ENCODE assay signal across 15 mouse cellular contexts in genomic region chr8:49015200-49015599, GRCm38 (mm10).
DNase-seq lines count a peak whose midpoint lies in the region; ATAC-seq and TF ChIP-seq lines count a peak whose summit lies in the region.
"Had no signal": no experiment of that assay in that cellular context is flagged by ENCODE, and none has a peak within 500 bp of the region (broad histone marks: within the 10 kb centered on the region; RNA-seq: fewer than 3 reads in every experiment).

No protein-coding gene starts in this region.

- ATAC-seq in liver, embryonic 11.5 days (replicated peaks; ENCODE audit: low FRiP score): no peak
- peak; percentile 56; the same call in 1 of the 2 replicates for ATAC-seq in stomach, embryonic 16.5 days (ENCODE audit: insufficient read depth, low FRiP score)
- ATAC-seq in stomach, postnatal 0 days (ENCODE audit: low FRiP score, low TSS enrichment): no peak

- no peak overlapping the region for H3K4me2 ChIP-seq in liver, embryonic 11.5 days
- H3K4me2 ChIP-seq in stomach, embryonic 16.5 days (ENCODE audit: low read depth, low read length): no peak overlapping the region
- no peak overlapping the region for H3K4me2 ChIP-seq in stomach, postnatal 0 days (replicated peaks; ENCODE audit: low read depth)
- H3K4me2 ChIP-seq: embryonic facial prominence, embryonic 15.5 days; liver, embryonic 13.5 days; midbrain, embryonic 12.5 days; neural tube, embryonic 15.5 days had no signal

- no peak overlapping the region for H3K4me3 ChIP-seq in liver, adult 2 months (ENCODE audit: insufficient read depth, low read depth, low read length)
- H3K4me3 ChIP-seq in liver, embryonic 11.5 days (ENCODE audit: low read depth, low read length): no peak overlapping the region
- H3K4me3 ChIP-seq in stomach, embryonic 16.5 days (replicated peaks; ENCODE audit: low read length): no peak overlapping the region
- H3K4me3 ChIP-seq in stomach, postnatal 0 days (ENCODE audit: low read depth, low read length): no peak overlapping the region
- H3K4me3 ChIP-seq: embryonic facial prominence, embryonic 15.5 days; liver, embryonic 13.5 days; midbrain, embryonic 12.5 days; neural tube, embryonic 15.5 days had no signal

- H3K27me3 ChIP-seq in liver, adult 2 months (ENCODE audit: control insufficient read depth, insufficient read depth, low read length): no peaks in the 10 kb centered on the region
- H3K27me3 ChIP-seq in liver, embryonic 11.5 days (replicated peaks; ENCODE audit: control insufficient read depth, insufficient read depth, low read length): no peaks in the 10 kb centered on the region
- H3K27me3 ChIP-seq in stomach, embryonic 16.5 days (ENCODE audit: control insufficient read depth, insufficient read depth, low read length): no peaks in the 10 kb centered on the region
- no peaks in the 10 kb centered on the region for H3K27me3 ChIP-seq in stomach, postnatal 0 days (ENCODE audit: control insufficient read depth, insufficient read depth, low read length)
- H3K27me3 ChIP-seq: embryonic facial prominence, embryonic 15.5 days; liver, embryonic 13.5 days; midbrain, embryonic 12.5 days; neural tube, embryonic 15.5 days had no signal

- peak; percentile 21 for DNase-seq in heart, adult 11 months
- DNase-seq in heart, adult 18-20 months: no peak
- peak; percentile 86 for DNase-seq in liver, adult 2 months (ENCODE audit: extremely low read depth, low read depth, low spot score)
- DNase-seq in liver, embryonic 11.5 days (ENCODE audit: low spot score): no peak
- no peak for DNase-seq in stomach, postnatal 0 days (ENCODE audit: low spot score)
- no peak for DNase-seq in adrenal gland, postnatal 25 days
- no peak for DNase-seq in spleen, adult 18-20 months
- DNase-seq: adrenal gland, postnatal 14 days; cerebellum, adult 8-10 months; heart, postnatal 14 days; liver, embryonic 13.5 days had no signal

- peaks cover 3% of the 10 kb centered on the region for H3K4me1 ChIP-seq in liver, adult 2 months (ENCODE audit: control insufficient read depth, insufficient read depth, low read length)
- no peaks in the 10 kb centered on the region for H3K4me1 ChIP-seq in liver, embryonic 11.5 days (replicated peaks; ENCODE audit: control insufficient read depth, insufficient read depth, low read length)
- no peaks in the 10 kb centered on the region for H3K4me1 ChIP-seq in stomach, embryonic 16.5 days (ENCODE audit: control insufficient read depth, insufficient read depth, low read length)
- H3K4me1 ChIP-seq in stomach, postnatal 0 days (replicated peaks; ENCODE audit: control insufficient read depth, insufficient read depth): no peaks in the 10 kb centered on the region
- H3K4me1 ChIP-seq: embryonic facial prominence, embryonic 15.5 days; liver, embryonic 13.5 days; midbrain, embryonic 12.5 days; neural tube, embryonic 15.5 days had no signal

- no peak for TF ChIP-seq EP300 in stomach, postnatal 0 days (optimal IDR thresholded peaks at IDR 0.05)

- H3K79me2 ChIP-seq in liver, adult 2 months (ENCODE audit: control insufficient read depth, insufficient read depth, low read length): no peaks in the 10 kb centered on the region

- no peaks in the 10 kb centered on the region for H3K9me3 ChIP-seq in liver, embryonic 11.5 days (ENCODE audit: control insufficient read depth, low read length)
- no peaks in the 10 kb centered on the region for H3K9me3 ChIP-seq in stomach, embryonic 16.5 days (replicated peaks; ENCODE audit: control insufficient read depth, low read length)
- no peaks in the 10 kb centered on the region for H3K9me3 ChIP-seq in stomach, postnatal 0 days (ENCODE audit: control insufficient read depth, low read length)
- H3K9me3 ChIP-seq: embryonic facial prominence, embryonic 15.5 days; liver, embryonic 13.5 days; midbrain, embryonic 12.5 days; neural tube, embryonic 15.5 days had no signal

- no peak for TF ChIP-seq POLR2A in liver, adult 2 months (IDR thresholded peaks at IDR 0.05; ENCODE audit: extremely low read depth, insufficient read depth, low read length)

- no peak overlapping the region for H3K9ac ChIP-seq in liver, adult 2 months (ENCODE audit: low read depth, low read length)
- no peak overlapping the region for H3K9ac ChIP-seq in liver, embryonic 11.5 days (ENCODE audit: low read depth, low read length)
- no peak overlapping the region for H3K9ac ChIP-seq in stomach, embryonic 16.5 days (ENCODE audit: low read length)
- H3K9ac ChIP-seq in stomach, postnatal 0 days (ENCODE audit: low read length): no peak overlapping the region
- H3K9ac ChIP-seq: embryonic facial prominence, embryonic 15.5 days; liver, embryonic 13.5 days; midbrain, embryonic 12.5 days; neural tube, embryonic 15.5 days had no signal

- 18% methylated on average over 8 of the region's 8 CpGs for WGBS in liver, adult 2 months
- WGBS in liver, embryonic 11.5 days: 72% methylated on average over 8 of the region's 8 CpGs
- 41% methylated on average over 8 of the region's 8 CpGs for WGBS in stomach, embryonic 16.5 days
- whole genome bisulfite sequencing in stomach, postnatal 0 days: 39% methylated on average over 8 of the region's 8 CpGs

- H3K27ac ChIP-seq in liver, adult 2 months (replicated peaks; ENCODE audit: insufficient read depth, low read depth, low read length): no peak overlapping the region
- no peak overlapping the region for H3K27ac ChIP-seq in liver, embryonic 11.5 days (ENCODE audit: low read depth, low read length)
- no peak overlapping the region for H3K27ac ChIP-seq in stomach, embryonic 16.5 days (ENCODE audit: low read length)
- H3K27ac ChIP-seq in stomach, postnatal 0 days (replicated peaks): no peak overlapping the region
- H3K27ac ChIP-seq: embryonic facial prominence, embryonic 15.5 days; liver, embryonic 13.5 days; midbrain, embryonic 12.5 days; neural tube, embryonic 15.5 days had no signal

- TF ChIP-seq CTCF in liver, adult 2 months (IDR thresholded peaks at IDR 0.05; ENCODE audit: low read depth, low read length): no peak
- no peak for TF ChIP-seq CTCF in stomach, postnatal 0 days (IDR thresholded peaks at IDR 0.05; ENCODE audit: low read depth)

- H3K36me3 ChIP-seq in liver, adult 2 months (ENCODE audit: control insufficient read depth, insufficient read depth, low read length): no peaks in the 10 kb centered on the region
- H3K36me3 ChIP-seq in liver, embryonic 11.5 days (ENCODE audit: control insufficient read depth, insufficient read depth, low read length): no peaks in the 10 kb centered on the region
- H3K36me3 ChIP-seq in stomach, embryonic 16.5 days (ENCODE audit: control insufficient read depth, insufficient read depth, low read length): no peaks in the 10 kb centered on the region
- H3K36me3 ChIP-seq in stomach, postnatal 0 days (ENCODE audit: control insufficient read depth, insufficient read depth, low read length): no peaks in the 10 kb centered on the region
- H3K36me3 ChIP-seq: embryonic facial prominence, embryonic 15.5 days; liver, embryonic 13.5 days; midbrain, embryonic 12.5 days; neural tube, embryonic 15.5 days had no signal

Comparison
In these comparisons a context has a peak if more than half of its experiments do, and no peak if none do; other contexts are left out.
1. DNase-seq: peak in heart, adult 11 months (single experiment) and liver, adult 2 months (single experiment); none in heart, adult 18-20 months (0 of 2), liver, embryonic 11.5 days (single experiment), stomach, postnatal 0 days (single experiment), adrenal gland, postnatal 25 days (single experiment) and spleen, adult 18-20 months (0 of 2).